Mouse (Mus musculus) MEL-GATA-1-ER (cell line): ENCODE results near the gene Phlda3.

Source experiments
- DNase-seq: peaks from one replicate; pipeline ENCODE4 v3.0.0-alpha.2; 2012; ENCODE audit warnings: low read depth; ENCODE audit errors: extremely low read depth

The Phlda3 gene

GRCm38 (mm10) chr1:135757287-135757686, 8.6 kb upstream of the Phlda3 start:
- DNase-seq, result no peak

- DNase-seq, result no peak
Observed at GRCm38 (mm10) chr1:135759685-135760084, 6.2 kb upstream of the Phlda3 start.

DNA sequence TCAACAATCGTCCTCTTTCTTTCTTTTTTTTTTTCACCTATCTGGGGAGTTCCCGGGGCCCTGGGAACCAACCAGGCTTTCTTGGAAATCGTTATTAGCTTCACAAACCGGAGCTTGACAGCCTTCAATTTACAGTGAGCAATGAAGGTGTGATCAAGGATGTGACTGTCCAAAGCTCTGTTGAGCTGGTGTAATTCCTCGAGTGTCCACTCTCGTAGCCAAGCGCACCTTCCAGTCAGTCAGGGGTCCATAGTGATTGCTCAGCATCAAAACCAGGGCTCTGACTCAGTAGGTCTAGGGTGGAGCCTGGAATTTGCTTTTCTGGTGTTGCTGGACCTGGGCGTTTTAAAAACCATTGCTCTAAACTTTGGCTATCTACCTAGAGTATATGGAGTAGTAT, 5.7 kb upstream of the Phlda3 start:
- no peak for DNase-seq

DNA sequence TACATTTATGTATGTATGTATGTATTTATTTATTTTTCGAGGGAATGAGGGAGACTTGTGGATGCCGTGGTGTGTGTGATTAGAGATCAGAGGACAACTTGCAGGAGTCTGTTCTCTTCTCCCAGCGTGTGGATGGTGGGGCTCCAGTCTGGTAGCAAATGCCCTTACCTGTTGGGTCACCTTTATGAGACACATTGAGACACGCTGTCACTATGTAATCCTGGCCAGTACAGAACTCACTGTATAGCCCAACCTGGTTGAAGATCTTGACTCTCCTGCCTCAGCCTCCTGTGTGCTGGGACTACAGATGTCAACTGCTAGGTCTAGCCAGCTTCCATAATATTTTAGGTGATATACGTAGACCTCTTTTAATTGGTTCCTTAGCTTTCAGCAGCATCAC, 4.2 kb upstream of the Phlda3 start:
- peak; percentile 78 for DNase-seq

- DNase-seq, result no peak
Observed at GRCm38 (mm10) chr1:135763503-135764205, 2.3 kb upstream of the Phlda3 start.

DNA sequence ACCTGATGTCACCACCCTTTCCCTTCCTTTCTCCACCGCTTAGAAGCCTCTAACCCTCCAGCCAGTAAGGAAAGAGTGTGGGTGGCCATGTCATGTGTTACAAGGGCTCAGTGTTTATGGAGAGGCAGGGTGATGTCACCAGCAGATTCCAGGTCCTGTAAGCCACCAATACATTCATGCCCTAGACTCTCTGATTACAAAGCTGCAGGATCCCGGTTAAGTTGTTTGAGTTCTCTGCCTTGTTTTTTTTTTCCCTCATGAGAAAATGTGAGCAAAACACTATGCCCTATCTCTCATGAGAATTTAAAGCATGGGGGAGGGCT, 1.8 kb upstream of the Phlda3 start:
- DNase-seq, result no peak

- peak; percentile 17 for DNase-seq
Observed at GRCm38 (mm10) chr1:135766592-135767306, 830 bp downstream of the Phlda3 start.

GRCm38 (mm10) chr1:135767324-135767890, 1.5 kb downstream of the Phlda3 start:
- no peak for DNase-seq

DNA sequence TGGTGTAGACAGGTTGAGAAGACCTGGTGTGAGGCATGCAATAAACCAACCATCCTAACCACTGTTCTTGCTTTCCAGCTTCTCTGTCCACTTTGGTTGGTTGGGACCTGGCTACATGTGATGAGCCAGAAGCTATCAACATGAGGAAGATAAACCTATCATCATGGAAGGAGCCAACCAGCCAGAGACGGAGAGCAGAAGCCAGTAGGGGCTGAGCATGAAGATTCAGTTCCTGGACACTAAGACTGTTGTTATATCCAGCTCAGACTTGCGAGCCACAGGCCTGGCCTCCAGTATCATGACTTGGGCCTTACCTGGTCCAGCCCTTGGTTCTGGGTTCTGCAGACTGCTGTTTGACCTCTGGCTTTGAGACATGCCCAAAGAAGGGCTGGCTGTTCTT, 2.5 kb downstream of the Phlda3 start:
- no peak for DNase-seq

- no peak for DNase-seq
Observed at GRCm38 (mm10) chr1:135770237-135770636, 4.3 kb downstream of the Phlda3 start.

DNA sequence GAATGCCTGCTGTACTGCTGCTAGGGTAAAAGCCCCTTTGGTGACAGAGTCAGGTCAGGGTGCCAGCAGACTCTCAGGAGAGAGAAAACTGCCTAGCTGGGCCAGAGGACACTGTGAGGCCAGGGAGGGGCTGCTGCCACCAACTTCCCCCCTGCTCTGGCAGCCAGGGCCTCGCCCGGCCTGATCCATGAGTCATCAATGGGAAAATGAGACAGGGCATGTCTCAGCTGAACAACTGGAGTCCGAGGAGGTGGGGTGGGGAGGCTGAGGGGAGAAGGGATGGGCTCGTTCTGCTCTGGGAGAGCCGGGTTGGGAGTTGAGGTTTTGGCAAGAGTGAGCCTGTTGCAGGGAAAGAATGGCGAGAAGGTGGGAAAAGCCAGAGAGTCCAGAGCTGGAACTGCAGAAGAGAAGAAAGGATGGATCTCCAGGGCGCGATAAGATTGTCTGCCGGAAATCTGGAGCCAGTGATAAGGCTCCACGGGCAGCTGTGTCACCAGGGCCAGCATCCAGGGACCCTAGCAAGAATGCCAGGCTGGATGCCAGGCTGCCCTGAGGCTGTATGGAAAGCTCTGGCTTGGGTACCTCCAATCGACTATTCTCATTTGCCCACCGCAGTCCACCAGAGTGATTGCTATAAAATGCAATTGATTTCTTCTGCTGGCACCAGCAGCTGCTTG, 5.1 kb downstream of the Phlda3 start:
- peak; percentile 18 for DNase-seq

DNA sequence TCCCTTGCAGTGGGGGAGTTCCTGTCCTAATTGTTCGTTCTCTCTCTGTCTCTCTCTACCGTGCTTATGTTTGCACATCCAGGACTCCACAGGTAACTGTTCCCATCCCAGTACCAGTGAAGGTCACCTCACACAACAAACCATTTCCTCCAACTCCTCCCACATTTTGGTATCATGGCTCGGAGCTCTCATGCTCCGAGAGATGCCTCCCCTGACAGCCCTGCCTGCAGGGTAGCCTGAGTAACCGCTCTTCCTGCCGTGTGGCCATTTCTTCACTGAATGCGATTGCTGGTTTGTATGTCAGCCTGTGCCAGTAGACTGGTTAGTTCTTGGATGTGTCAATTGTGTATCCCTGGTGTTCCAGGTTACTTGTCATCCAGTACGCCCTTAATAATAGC, 5.7 kb downstream of the Phlda3 start:
- DNase-seq, result no peak

DNA sequence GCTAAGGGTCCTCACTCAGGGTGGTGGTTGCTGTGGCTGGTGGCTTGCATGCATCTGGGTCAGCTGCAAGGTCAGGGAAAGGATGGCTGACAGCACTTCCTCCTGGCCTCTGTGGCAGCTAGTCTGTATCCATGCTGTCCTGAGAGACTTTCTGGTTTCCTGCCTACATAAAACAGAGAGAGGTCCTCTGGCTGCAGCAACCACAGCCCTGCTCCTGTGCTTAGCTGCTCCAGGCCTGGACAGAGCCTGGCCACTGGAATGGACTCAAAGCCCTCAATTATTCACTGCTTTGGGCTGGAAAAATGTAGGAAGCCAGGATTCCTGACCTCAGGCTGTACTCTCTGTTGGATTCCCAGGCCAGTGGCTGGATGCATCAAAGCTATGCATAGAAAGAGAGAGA, 10.7 kb downstream of the Phlda3 start:
- no peak for DNase-seq

- DNase-seq, result no peak
Observed at GRCm38 (mm10) chr1:135777046-135777445, 11.1 kb downstream of the Phlda3 start.

- no peak for DNase-seq
Observed at GRCm38 (mm10) chr1:135778780-135779535, 13.0 kb downstream of the Phlda3 start, which contains the start of gene Tnni1. Gene Tnni1 (plus strand): TSS chr1:135779434.

GRCm38 (mm10) chr1:135780649-135781048, 14.7 kb downstream of the Phlda3 start:
- DNase-seq, result no peak

DNA sequence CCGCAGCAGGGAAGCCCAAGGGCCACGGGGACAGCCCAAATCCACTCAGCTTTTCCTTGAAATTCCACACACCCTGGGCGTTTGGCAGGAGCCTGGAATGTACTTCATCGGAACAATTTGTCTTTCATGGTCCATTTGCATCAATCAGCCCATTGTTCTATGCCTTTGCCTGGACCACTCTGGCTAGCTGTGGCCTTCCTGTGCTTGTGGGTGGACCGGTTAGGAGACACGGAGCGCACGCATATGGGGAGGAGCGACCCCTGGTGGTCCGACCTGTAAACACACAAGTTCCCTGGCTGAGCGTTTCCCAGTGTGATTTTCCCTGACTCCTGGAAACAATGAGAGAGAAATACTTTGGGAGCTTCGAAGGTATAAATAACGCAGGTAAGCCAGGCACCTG, 15.3 kb downstream of the Phlda3 start:
- DNase-seq, result peak; percentile 11

DNA sequence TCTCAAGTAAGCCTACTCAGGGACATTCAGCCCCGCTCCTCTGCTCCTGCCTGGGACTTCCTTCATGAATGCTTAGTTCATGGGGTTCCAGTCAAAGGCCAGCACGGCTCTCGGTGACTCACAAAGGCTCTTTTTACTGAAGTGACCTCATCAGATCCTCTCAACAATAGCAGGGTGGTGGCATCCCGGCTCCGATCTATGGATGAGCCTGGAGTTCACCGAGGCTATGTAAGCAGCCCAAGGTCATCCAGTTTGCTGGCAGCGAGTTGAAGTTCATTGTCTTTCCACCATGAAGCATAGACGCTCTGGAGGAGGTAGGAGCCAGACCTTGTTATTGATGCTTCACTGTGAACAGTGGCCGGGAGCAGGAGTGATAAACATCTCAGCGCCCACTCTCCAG, 16.9 kb downstream of the Phlda3 start:
- no peak for DNase-seq

- DNase-seq, result peak; percentile 84
Observed at GRCm38 (mm10) chr1:135787799-135788198, 21.9 kb downstream of the Phlda3 start.

GRCm38 (mm10) chr1:135788708-135789107, 22.8 kb downstream of the Phlda3 start:
- DNase-seq, result peak; percentile 59

- DNase-seq, result peak; percentile 64
Observed at GRCm38 (mm10) chr1:135789815-135790214, 23.9 kb downstream of the Phlda3 start.
